Mouse (Mus musculus) stomach, postnatal 0 days (tissue): ENCODE results near the gene Farsb.

Experiments used
- CTCF ChIP-seq: IDR thresholded peaks from 2 replicates; pipeline ENCODE4 v1.5.1; 2016; ENCODE audit warnings: antibody characterized with exemption, low read depth, mild to moderate bottlenecking, moderate library complexity
- EP300 ChIP-seq: optimal IDR thresholded peaks from 2 replicates; pipeline ENCODE3; 2016; ENCODE audit warnings: antibody characterized with exemption

- TF ChIP-seq EP300 (no peak), CTCF (no peak)
Measured at GRCm38 (mm10) chr1:78425309-78425708, 63.4 kb downstream of the Farsb start.
